Mouse (Mus musculus) CD4-positive, CD25-positive, alpha-beta regulatory T cell, adult 4 months (primary cell): ENCODE data around the gene Dut. TPM values are rescaled to one million over a fixed set of nuclear protein-coding genes. Genes with fewer than 3 reads are reported as not detected.
"Not testable (repeated sequence)": the region's sequence is repeated elsewhere in the genome, so short reads cannot be mapped to it uniquely, and the experiment has no call there.

Source experiments
- ATAC-seq: one replicate; pipeline ENCODE4 v1.8.0; 2017
- polyA plus RNA-seq, 2 experiments: library from polyadenylated mRNA; unstranded; fragments of 100-300 nt; shearing (Covaris generic); gene quantifications; one replicate each; pipeline ENCODE4 v1.2.1; 2017

Gene Dut
- polyA plus RNA-seq, 2 experiments from 2014 or later = 40.8 to 41.1 TPM

DNA sequence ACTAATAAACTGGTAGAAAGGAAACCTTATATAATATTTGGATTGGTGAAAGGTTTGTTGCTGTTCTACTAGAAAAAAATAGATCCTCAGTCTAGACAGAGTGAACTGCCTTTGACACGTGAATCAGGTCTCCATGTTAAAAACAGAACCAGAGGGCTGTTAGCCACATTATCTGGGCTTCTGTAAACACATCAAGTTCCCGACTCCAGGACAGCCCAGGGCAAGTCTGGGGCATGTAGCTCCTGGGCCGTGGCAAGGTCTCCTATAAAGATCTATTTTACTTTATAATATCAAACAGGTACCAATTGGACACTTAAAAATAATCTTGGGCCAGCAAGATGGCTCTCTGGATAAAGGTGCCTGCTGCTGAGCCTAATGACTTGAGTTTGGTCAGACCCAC, 8.9 kb downstream of the Dut start:
- no peak for ATAC-seq

- peak; percentile 79 for ATAC-seq
Measured at GRCm38 (mm10) chr2:125259230-125260120, 12.5 kb downstream of the Dut start.

DNA sequence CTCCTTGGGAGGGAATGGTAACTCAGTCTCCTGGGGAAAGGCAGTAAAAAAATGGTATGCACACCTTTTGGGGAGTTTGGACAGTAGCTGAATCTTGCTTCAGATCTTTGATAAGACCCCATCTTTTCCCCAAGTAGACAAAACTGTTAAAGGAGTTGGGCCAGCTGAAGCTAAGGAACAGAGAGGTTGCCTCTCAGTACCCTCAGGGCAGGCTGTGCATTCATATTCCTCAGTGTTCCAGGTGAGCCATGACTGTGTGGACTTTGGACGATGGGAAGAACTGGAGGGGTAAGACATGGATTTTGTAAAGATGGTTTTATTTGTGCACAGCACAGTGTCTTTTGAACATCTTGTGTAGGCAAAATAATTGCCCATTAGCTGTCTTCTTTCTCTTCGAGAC, 13.3 kb downstream of the Dut start:
- ATAC-seq = no peak

- no peak for ATAC-seq
Measured at GRCm38 (mm10) chr2:125263056-125263455, 16.1 kb downstream of the Dut start.

DNA sequence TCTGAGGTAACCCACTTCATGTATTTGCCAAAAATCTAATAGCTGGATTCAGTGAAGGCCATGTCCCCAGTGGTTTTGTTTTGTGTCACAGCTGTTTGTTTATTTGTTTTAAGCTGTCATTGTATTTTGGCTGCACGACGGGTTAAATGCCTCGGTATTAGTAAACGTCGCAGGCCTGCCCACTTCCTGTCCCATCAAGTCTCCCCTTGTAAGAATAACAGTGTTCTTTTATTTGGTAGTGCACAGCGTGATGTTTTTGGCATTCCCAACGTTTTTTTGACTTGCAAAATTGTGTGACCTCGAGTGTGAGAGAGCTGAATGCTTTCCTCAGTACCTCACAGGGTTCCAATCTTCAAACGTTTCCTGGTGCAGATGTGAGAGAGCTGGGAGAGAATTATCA, 16.8 kb downstream of the Dut start:
- ATAC-seq = no peak

DNA sequence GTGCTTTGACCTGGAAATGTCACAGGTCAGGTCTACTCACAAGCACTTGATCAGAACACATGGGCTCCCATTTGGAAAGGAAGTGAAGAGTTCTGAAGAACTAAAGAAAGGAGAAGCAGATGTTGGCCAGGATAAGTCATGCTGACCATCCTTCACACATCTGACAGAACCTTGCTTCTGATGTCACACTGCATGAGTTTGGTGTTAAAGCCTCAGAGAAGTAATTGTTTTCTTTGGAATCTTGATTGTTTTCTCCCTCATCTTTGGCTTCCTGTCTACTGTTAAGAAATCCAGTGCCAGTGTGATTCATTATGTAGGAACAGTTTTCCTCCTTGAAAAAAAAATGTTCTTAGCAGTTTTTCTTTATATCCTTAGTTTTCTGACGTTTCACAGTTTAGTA, 21.9 kb downstream of the Dut start:
- no peak for ATAC-seq

DNA sequence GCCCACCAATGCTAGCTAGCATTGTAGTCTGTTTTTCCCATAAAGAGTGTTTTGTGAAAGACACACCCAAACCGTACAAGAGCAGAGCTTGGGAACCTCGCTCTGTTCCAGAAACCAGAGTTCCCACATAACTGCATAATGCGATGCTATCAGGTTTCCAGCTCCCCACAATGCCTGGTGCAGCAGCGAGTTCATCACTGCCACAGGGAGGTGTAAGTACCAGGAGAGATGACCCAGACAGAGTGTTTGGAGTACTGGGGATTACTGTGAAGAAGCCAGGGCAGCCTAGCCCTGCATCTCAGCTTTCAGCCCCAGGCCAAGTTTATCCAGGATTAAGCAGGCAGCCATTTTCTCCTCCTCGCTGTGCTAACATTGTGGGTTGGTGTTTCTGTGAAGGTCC, 28.6 kb downstream of the Dut start:
- no peak for ATAC-seq

DNA sequence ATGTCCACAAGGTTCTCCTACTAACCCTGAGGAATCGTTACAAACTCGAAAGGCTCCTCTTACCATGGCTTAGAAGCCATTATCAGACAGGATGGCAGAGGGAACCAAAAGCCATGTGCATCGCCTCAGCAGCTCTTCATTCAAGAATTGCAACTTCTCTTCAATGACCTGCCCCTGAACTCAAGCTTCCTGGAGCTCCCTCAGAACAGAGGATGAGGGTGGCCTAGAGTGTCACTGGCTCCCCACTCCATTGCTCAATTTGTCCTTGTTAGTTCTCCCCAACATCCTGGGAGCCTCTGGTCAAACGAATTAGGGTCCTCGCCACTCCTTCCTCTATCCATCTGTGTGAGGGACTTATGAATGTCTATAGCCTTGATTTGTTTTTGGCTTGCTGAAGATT, 29.7 kb downstream of the Dut start:
- no peak for ATAC-seq

DNA sequence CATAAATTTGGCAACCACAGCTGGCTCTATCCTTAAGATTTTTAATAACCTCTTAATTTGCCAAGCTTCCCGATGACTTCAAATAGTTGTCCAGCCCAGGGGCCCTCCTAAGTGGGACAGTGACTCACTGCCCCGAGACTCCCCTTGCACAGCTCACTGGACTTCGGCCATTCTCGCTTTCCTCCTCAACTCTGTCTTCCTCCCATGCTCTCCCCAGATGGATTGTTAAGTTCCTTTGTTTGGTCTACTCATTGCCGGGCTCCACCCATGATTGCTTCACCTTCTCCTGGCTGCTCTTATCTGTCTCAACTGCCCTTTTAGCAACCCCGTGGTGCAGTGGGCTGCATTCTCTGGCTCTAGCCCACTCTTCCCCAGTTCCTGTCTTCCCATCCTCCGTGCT, 31.5 kb downstream of the Dut start:
- no peak for ATAC-seq

DNA sequence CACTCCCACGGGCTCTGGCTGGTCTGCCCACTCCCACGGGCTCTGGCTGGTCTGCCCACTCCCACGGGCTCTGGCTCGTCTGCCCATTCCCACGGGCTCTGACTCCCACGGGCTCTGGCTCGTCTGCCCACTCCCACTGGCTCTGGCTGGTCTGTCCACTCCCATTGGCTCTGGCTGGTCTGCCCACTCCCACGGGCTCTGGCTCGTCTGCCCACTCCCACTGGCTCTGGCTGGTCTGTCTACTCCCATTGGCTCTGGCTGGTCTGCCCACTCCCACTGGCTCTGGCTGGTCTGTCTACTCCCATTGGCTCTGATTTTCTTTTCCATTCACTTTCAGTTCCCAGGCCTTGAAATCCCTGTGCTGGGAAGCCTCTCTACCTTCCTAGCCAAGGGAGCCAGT, 33.0 kb downstream of the Dut start:
- not testable (repeated sequence) for ATAC-seq

DNA sequence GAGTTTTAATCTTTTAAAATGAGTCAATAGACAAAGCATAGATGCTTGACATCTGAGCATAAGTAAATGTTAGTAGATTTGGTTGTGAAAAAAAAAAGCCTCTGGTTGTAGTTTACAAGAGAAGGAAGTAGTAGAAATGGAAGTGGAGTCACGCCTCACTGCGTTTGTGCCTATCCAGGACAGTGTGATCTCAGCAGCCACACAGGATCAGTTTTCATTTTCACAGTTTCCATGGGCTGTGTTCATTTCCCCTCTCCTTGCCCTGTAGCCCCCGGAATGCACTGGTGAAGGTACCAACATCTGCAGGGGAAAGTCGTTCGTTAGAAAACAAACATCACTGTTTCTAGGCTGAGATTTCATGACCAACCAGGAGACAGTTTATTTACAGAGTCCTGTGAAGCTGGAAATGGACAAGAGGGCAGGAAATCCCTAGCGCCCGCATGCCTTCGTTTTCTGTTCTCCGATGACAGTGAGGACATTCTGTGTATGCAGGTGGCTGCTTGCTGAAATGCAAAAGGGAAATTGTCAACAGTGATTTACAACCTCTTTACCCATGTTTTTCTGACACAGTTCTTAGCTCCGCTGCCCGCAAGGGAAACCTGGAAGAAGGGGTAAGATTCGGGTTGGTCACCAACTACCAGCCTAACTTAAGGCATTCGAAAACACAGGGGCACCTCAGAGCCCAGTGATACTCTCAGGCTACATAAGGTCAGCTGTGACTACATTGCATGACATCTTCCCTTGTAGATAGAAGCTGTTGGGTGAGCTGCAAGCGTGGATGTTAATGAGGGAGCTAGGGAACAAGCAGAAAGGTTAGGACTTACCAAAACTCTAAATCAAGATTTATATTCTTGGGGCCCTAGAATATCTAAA, 35.6 kb downstream of the Dut start:
- no peak for ATAC-seq

GRCm38 (mm10) chr2:125285777-125286176, 38.8 kb downstream of the Dut start:
- ATAC-seq = no peak

DNA sequence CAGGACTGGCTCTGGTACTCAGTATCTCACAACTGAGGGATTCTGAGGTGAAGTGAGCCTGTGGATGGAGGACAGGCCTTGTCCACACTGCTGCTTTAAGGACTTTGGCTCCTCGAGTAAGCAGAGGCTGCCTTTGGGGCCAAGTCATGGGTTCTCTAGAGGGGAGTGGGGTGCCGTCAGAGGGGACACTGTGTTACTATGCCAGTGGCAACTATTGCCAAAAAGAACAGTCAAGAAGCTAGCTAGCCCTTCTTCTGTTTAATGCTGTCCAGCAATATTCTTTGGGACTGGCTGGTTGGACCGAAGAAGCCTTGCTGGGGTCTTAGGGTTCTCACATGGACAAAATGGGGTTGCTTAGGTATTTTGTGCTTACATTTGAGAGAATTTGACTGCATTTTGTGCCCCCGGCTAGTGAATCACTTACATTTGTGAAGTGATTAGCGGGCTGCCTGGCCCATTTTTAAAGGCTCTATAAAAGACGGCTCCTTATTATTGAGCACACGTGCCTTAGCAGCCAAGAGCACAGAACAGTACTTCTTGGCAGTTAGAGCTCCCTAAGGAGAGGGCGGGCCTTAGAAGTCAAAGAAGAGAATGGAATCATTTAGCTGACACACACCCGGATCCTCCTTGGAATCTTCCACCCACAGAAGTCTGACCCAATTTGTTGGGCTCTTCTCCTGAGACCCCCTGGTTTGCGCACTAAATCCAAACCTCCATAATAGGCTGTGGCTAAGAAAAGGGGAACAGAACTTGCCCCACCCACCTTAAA, 43.4 kb downstream of the Dut start:
- ATAC-seq = no peak

DNA sequence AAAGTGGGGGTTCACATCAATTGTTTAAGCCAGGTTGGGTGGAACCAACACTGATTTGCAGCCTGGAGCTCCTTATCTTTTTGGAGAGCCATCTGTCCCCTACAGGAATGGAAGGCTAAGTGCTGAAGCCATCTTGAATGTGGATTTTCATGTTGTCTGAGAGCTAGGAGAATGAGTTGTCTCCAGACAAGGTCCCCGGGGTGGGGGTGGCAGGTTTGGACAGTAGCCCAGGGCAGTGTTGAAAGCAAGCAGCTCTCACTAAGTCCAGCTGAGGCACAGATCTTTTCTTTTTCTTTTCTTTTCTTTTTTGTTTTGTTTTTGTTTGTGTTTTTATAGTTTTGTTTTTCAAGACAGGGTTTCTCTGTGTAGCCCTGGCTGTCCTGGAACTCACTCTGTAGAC, 44.1 kb downstream of the Dut start:
- no peak for ATAC-seq

DNA sequence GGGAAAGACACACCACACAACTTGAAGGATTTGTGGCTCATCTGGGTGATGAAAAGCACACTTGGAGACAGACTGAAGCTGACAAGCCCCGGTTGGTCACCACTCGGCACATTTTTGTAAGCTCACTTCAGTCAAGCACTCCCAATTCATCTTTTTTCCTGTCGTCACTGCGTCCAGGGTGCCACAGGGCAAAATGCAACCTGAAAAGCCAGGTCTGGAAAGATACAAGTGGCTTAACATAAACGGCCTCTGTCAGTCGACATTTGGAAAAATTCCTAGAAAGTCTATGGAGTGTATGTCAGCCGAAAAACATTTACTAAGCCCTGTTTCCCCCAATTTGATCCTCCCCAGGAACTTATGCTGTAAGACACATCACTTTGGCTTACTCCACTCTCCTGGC, 45.6 kb downstream of the Dut start:
- ATAC-seq = no peak

- ATAC-seq = no peak
Measured at GRCm38 (mm10) chr2:125293969-125294491, 47.0 kb downstream of the Dut start.

DNA sequence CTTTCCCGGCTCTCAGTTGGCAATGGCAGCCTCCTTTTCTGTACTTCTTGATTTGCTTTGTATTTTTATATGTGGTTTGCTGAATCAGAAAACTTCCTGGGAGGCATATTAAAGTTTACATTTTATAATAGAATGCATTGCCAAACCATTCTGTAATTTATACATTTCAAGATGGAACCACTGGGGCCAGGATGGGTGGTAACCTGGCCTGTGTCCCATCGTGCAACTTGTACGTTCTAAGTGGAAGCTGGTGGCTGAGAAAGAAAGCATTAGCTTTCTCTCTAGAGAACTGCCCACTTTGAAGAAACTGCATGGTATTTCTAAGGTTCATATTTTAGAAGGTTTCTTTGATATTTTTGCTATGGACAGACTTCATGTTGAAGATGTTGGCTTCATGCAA, 48.5 kb downstream of the Dut start:
- ATAC-seq = no peak

- no peak for ATAC-seq
Measured at GRCm38 (mm10) chr2:125298841-125299240, 51.9 kb downstream of the Dut start.

- no peak for ATAC-seq
Measured at GRCm38 (mm10) chr2:125301877-125302624, 55.1 kb downstream of the Dut start.

GRCm38 (mm10) chr2:125302625-125302924, 55.6 kb downstream of the Dut start:
- ATAC-seq = no peak

DNA sequence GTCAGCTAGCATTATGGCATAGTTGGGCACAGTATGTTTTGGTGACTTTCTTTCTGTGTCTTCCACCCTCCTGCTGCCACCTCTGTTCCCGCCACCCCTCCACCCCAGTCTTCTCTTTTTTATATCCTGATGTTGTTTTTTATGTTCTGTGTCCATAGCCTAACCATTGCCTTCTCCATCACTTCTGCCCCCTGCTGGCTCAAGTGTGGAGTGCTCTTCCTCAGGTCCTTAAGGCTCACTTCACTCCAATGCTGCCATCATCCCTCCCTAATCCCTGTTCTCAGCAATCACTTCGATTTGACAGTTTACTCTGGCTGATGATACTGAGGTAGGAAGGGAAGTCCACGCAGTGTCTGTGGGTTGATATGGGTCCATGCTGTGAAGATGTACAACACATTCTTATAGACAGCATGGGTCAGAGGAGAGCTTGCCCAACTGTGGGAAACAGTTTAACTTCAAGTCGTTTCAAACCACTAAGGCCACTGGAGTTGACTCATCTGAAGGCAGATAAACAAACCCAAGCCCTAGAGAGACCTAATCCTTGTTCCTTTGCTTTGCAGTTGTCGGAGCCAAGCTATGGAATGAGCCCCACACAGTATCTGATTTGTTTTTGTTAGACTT, 56.9 kb downstream of the Dut start:
- no peak for ATAC-seq

GRCm38 (mm10) chr2:125304746-125305145, 57.8 kb downstream of the Dut start:
- no peak for ATAC-seq
